Mouse (Mus musculus): ENCODE results near the gene Agbl1.

Gene Agbl1

DNA sequence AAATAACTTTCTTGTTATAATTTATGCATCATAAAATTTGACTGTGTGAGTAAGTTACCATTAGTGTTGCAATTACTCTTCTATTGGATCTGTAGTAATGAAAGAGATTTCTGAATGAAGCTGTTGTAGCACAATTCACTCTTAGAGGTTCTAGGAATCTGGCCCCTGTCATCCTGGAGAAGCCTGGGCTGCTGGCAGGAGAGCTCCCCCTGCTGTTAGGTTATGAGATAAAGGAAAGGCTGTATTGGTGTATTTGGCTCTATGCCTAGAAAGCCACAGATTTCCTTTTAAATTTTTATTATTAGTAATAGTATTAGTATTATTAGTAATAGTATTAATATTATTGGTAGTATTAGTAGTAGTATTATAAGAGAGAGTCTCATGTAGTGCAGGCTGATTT lies 711.8 kb downstream of the Agbl1 start:
- peak; percentile 5 for DNase-seq (ENCODE audit: low spot score)

DNA sequence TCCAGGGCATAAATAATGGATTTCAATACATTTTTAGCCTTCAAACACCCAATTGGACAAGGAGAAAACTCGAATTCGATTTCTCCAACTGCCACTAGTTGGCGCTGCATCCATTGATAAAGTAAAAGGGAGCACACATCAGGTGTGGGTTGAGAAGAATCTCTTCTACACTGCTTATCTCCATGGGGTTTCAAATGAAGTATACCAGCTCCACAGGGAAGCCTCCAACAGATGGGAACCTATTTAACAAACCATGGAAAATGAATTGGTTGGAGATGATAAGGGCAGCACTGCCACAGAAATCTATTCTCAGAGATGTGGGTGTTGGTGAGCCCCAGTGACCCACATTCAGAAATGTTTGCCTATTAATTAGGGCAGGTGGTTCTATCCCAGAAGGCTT lies 741.6 kb downstream of the Agbl1 start:
- no peak for DNase-seq (ENCODE audit: low spot score)

- no peak for DNase-seq (ENCODE audit: low spot score)
Measured at GRCm38 (mm10) chr7:77009571-77009970, 779.9 kb downstream of the Agbl1 start.

DNA sequence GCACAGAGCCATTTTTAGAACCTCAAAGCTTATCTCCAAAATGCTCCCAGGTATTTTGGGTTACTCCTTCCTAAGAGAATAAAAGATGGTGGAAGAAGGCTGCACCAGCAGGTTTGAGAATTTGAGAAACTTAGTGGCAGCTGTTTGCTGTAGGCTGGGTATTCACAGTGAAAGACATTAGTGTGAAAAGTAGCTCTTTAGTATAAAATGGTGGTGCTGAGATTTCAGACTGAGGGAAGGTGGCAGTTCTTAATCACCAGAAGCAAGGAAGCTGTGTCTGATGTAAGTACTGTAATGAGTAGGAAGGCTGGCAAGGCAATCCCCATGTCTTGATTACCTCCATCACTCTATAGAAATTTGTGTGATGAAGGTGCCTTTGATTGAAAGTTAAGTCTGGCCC lies 799.3 kb downstream of the Agbl1 start:
- no peak for DNase-seq (ENCODE audit: low spot score)

DNA sequence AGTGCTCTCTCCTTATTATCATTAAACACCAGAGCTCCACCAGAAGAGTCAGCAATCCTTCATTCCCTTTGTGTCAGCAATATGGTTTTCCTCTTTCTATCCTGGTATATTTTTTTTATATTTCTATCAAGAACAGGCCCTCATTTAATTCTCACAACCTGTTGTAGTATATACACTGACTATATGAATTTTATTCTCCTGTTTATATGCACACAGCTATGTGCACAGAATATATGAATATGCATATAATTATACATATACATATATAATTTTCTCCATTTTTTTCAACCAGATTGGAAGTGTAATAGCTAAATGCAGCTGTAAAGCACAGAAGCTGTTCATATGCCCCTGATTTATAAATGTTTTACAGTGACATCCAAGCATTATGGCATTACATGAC lies 846.3 kb downstream of the Agbl1 start:
- no peak for DNase-seq (ENCODE audit: low spot score)

- no peak for DNase-seq (ENCODE audit: low spot score)
Measured at GRCm38 (mm10) chr7:77087266-77087665, 857.6 kb downstream of the Agbl1 start.

- DNase-seq (ENCODE audit: low spot score), result no peak
Measured at GRCm38 (mm10) chr7:77095153-77095552, 865.5 kb downstream of the Agbl1 start.

GRCm38 (mm10) chr7:77114021-77114420 lies 884.3 kb downstream of the Agbl1 start:
- DNase-seq (ENCODE audit: low spot score), result no peak

- no peak for DNase-seq (ENCODE audit: low spot score)
Measured at GRCm38 (mm10) chr7:77129045-77129444, 899.4 kb downstream of the Agbl1 start.

- no peak for DNase-seq (ENCODE audit: low spot score)
Measured at GRCm38 (mm10) chr7:77131950-77132349, 902.3 kb downstream of the Agbl1 start.

GRCm38 (mm10) chr7:77132615-77133420 lies 903.1 kb downstream of the Agbl1 start:
- no peak for DNase-seq (ENCODE audit: low spot score)

DNA sequence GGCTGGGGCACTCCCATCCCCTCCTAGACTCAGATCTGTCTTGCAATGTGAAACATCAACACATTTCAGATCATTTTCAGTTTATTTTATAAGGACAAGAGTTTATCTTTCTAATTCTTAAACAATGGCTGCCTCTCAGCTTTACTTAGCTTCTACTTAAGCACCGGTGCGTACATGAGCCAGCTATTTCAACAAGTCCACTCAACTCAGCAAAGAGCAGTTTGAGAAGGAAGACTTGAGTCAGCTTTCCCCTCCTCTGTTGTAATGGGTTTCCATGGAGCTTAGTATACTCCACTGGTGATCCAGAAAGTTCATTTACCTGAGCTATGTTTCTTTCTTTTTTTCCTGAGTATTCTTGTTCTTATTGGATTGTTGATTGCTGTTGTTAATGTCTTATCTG lies 905.2 kb downstream of the Agbl1 start:
- no peak for DNase-seq (ENCODE audit: low spot score)

- no peak for DNase-seq (ENCODE audit: low spot score)
Measured at GRCm38 (mm10) chr7:77138707-77139106, 909.0 kb downstream of the Agbl1 start.

DNA sequence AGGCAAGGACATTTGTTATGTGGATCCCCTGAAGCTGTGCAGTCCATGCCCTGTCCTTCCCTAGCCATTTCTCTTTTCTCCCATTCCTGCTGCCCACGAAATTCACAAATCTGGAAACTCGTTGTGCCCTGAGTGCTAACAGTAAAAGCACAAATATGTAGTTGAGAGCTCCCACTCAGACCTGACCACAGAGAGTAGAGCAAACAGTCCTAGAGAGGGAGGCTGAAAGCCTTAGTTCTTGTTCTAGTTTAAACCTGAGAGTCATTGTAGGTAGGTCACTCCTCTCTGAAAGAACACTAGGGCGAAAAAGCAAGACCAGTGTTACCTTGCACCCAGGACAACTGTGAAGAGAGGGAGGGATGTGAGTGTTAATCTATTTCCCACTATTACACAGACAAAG lies 917.8 kb downstream of the Agbl1 start:
- DNase-seq (ENCODE audit: low spot score), result no peak

DNA sequence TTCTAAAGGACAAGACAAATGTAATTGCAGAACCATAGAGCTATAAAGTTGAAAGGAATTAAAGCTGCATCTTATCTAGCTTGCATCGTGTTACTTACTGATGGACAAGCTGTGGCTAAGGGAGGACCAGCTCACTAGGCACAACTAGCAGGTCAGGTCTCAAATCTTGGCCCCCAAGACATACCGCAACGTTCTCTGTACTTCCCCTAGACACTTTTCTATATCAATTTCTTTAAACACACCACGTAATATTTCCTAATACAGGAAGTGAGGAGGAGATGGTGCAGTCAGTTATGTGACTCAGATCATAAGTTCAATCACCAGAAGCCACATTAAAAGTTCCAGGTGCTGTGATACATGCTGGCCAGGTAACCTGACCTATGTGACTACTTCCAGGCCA lies 919.1 kb downstream of the Agbl1 start:
- DNase-seq (ENCODE audit: low spot score), result no peak

- DNase-seq (ENCODE audit: low spot score), result no peak
Measured at GRCm38 (mm10) chr7:77149846-77150245, 920.2 kb downstream of the Agbl1 start.

GRCm38 (mm10) chr7:77152393-77152792 lies 922.7 kb downstream of the Agbl1 start:
- DNase-seq (ENCODE audit: low spot score), result no peak

GRCm38 (mm10) chr7:77152909-77153308 lies 923.2 kb downstream of the Agbl1 start:
- no peak for DNase-seq (ENCODE audit: low spot score)

GRCm38 (mm10) chr7:77164921-77165320 lies 935.2 kb downstream of the Agbl1 start:
- DNase-seq (ENCODE audit: low spot score), result no peak
